ENCODE assay signal across 12 mouse cellular contexts in the genomic region with DNA sequence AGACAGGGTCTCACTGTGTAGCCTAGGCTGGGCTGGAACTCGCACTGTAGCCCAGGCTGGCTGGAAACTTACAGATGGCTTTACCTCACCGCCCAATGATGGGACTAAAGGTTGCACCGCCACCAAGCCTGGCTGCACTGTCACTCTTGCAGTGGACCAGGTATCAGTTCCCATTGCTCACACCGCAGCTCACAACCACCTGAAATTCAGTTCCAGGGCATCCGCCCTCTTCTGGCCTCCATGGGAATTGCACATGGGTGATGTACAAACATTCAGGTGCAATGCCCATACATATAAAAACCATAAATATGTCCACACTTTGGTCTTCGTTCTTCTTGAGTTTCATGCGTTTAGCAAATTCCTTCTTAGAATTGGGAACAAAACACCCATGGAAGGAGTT. TPM values are rescaled to one million over a fixed set of nuclear protein-coding genes. Genes with fewer than 3 reads are reported as not detected.
DNase-seq lines count a peak whose midpoint lies in the region; ATAC-seq lines count a peak whose summit lies in the region.
"Had no signal": no experiment of that assay in that cellular context is flagged by ENCODE, and none has a peak within 500 bp of the region (broad histone marks: within the 10 kb centered on the region; RNA-seq: fewer than 3 reads in every experiment).

No protein-coding gene starts in this region.

- no peaks in the 10 kb centered on the region for H3K9me3 ChIP-seq in liver, embryonic 11.5 days (ENCODE audit: control insufficient read depth, low read length)
- H3K9me3 ChIP-seq: embryonic facial prominence, embryonic 15.5 days; heart, embryonic 13.5 days had no signal

- ATAC-seq in liver, embryonic 11.5 days (replicated peaks; ENCODE audit: low FRiP score) = no peak
- ATAC-seq in neutrophil, adult 5-6 weeks (ENCODE audit: extremely low read depth, insufficient number of reproducible peaks, low FRiP score, poor library complexity, severe bottlenecking) = peak; percentile 8; the same call in 1 of the 2 replicates
- no peak for ATAC-seq in activated CD4-positive, CD25-positive, alpha-beta regulatory T cell, adult 4 months

- H3K36me3 ChIP-seq in liver, embryonic 11.5 days (ENCODE audit: control insufficient read depth, insufficient read depth, low read length) = no peaks in the 10 kb centered on the region
- H3K36me3 ChIP-seq: embryonic facial prominence, embryonic 15.5 days; heart, embryonic 13.5 days; limb, embryonic 12.5 days had no signal

- no peak overlapping the region for H3K9ac ChIP-seq in liver, embryonic 11.5 days (ENCODE audit: low read depth, low read length)
- H3K9ac ChIP-seq: embryonic facial prominence, embryonic 15.5 days; heart, embryonic 13.5 days; limb, embryonic 12.5 days had no signal

- WGBS in liver, embryonic 11.5 days = 65% methylated on average over 7 of the region's 7 CpGs

- H3K4me2 ChIP-seq in liver, embryonic 11.5 days = no peak overlapping the region
- H3K4me2 ChIP-seq: embryonic facial prominence, embryonic 15.5 days; heart, embryonic 13.5 days; limb, embryonic 12.5 days had no signal

- H3K27ac ChIP-seq in liver, embryonic 11.5 days (ENCODE audit: low read depth, low read length) = no peak overlapping the region
- H3K27ac ChIP-seq: embryonic facial prominence, embryonic 15.5 days; heart, embryonic 13.5 days; limb, embryonic 12.5 days had no signal

- no peak overlapping the region for H3K4me3 ChIP-seq in liver, embryonic 11.5 days (ENCODE audit: low read depth, low read length)
- H3K4me3 ChIP-seq: embryonic facial prominence, embryonic 15.5 days; heart, embryonic 13.5 days; limb, embryonic 12.5 days had no signal

- H3K4me1 ChIP-seq in liver, embryonic 11.5 days (replicated peaks; ENCODE audit: control insufficient read depth, insufficient read depth, low read length) = no peaks in the 10 kb centered on the region
- H3K4me1 ChIP-seq: embryonic facial prominence, embryonic 15.5 days; heart, embryonic 13.5 days; limb, embryonic 12.5 days had no signal

- DNase-seq in liver (peak; percentile 39), ES-CJ7 (ENCODE audit: low read depth, low spot score) (peak; percentile 72), R1 (ENCODE audit: low read depth, low spot score) (peak; percentile 76)
- no peak for DNase-seq in liver, embryonic 11.5 days (ENCODE audit: low spot score)
- DNase-seq in layer of hippocampus, postnatal 25 days (ENCODE audit: extremely low spot score in 1 of 2, low spot score in 1 of 2) = no peak
- DNase-seq: cerebellum, adult 11-12 months had no signal

- no peaks in the 10 kb centered on the region for H3K27me3 ChIP-seq in liver, embryonic 11.5 days (replicated peaks; ENCODE audit: control insufficient read depth, insufficient read depth, low read length)
- H3K27me3 ChIP-seq: embryonic facial prominence, embryonic 15.5 days had no signal

RNA-seq across cellular contexts. Expression of gene Olfm2, which starts 30.8 kb away (rescaled TPM):
- polyA plus RNA-seq in liver, embryonic 11.5 days (2014; fragmentation: Nextera tagmentation; extraction: Ambion mirVana) = 1.2 and 1.3 TPM in 2 replicates
- not detected in 2 replicates for total RNA-seq in neutrophil, adult 5-6 weeks (2017)
- polyA plus RNA-seq in activated CD4-positive, CD25-positive, alpha-beta regulatory T cell, adult 4 months (2017; shearing (Covaris generic)) = under 1 TPM in 1 of 2 experiments, not detected in 1; 0.25 TPM
- 10 to 100 TPM; 52.6 to 54.3 TPM for total RNA-seq in layer of hippocampus, postnatal 25 days (2021)
- total RNA-seq: megakaryocyte, adult 5-6 weeks had no signal

Comparison
In these comparisons a context has a peak if more than half of its experiments do, and no peak if none do; other contexts are left out.
1. DNase-seq: peak in liver (single experiment), ES-CJ7 (single experiment) and R1 (single experiment); none in liver, embryonic 11.5 days (single experiment) and layer of hippocampus, postnatal 25 days (0 of 2).
2. RNA of gene Olfm2, which starts 30.8 kb away (total RNA-seq): 52.6 to 54.3 TPM in layer of hippocampus, postnatal 25 days; not detected in neutrophil, adult 5-6 weeks; every median in the first group is over 10 times any median in the second.